Mouse (Mus musculus): Measurements from ENCODE around the gene 9530068E07Rik.
A peak's percentile ranks its signal among the peaks of the same experiment; 100 is the strongest.

DNA sequence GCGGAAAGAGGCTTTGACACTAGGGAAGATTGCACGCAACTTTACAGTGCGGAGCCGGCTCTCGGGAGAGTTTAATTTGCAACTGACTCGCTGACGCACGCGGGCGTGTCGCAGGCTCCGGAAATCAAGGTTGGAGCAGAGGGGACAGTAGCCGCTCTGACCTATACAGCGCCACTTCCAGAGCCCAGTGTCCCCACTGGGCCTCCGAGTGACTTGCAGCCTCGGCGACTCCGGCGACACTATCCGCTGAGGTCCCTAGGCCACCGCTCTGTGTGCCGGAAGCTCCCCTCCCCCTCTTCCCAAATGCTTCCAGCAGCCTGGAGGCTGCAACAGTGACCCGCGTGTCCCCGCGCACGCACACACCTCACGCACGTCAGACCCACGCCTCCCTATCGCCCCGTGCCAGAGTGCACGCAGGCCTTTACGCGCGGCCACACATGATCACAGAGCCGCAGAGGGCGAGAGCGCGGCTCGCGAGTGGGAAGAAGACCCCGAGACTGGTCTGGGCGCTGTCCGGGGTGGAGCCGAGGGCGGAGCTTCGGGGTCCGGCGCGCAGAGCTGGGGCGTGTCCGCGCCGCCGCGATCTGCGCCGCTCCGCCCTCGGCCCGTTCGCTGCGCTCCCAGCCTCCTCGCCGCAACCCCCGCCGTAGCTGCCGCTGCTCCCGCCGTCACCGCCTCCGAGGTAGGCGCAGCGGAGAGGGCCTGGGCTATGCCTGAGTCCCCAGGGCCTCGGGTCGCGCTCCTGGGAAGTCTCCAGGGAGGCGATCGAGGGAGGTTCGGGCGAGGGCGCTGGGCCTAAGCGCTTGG, 35.6 kb upstream of the 9530068E07Rik start, which contains the start of gene Vdac1:
- TF ChIP-seq MAFK (IDR thresholded peaks at IDR 0.05; ENCODE audit: insufficient read depth, low read depth, low read length) (no peak), CHD2 (IDR thresholded peaks at IDR 0.05; ENCODE audit: low read depth, low read length) (peak; percentile 45), ZNF384 (IDR thresholded peaks at IDR 0.05; ENCODE audit: low read depth, low read length) (no peak), HCFC1 (IDR thresholded peaks at IDR 0.05; ENCODE audit: borderline replicate concordance, insufficient read depth, low read length) (no peak; the same call in 1 of the 2 replicates)
